Mouse (Mus musculus): Measurements from ENCODE around the gene Psmc2.

- TF ChIP-seq CTCF (IDR thresholded peaks at IDR 0.05; ENCODE audit: low read depth, low read length), result no peak
- no peak for TF ChIP-seq EP300 (IDR thresholded peaks at IDR 0.05; ENCODE audit: insufficient read depth, low read depth, low read length)
Observed at GRCm38 (mm10) chr5:21827643-21828042, 42.6 kb downstream of the Psmc2 start.

Measured in ES-Bruce4 (cell line).